Mouse (Mus musculus) fibroblast of lung, adult 2 months (primary cell): Measurements from ENCODE around the gene Fuca1.
"Not testable (repeated sequence)": the region's sequence is repeated elsewhere in the genome, so short reads cannot be mapped to it uniquely, and the experiment has no call there.

ENCODE experiments used
- DNase-seq: peaks from one replicate; pipeline ENCODE4 v3.0.0-alpha.2; 2011; ENCODE audit warnings: low read depth

Fuca1 gene

GRCm38 (mm10) chr4:135924418-135924817, 3.9 kb downstream of the Fuca1 start:
- DNase-seq, result no peak

DNA sequence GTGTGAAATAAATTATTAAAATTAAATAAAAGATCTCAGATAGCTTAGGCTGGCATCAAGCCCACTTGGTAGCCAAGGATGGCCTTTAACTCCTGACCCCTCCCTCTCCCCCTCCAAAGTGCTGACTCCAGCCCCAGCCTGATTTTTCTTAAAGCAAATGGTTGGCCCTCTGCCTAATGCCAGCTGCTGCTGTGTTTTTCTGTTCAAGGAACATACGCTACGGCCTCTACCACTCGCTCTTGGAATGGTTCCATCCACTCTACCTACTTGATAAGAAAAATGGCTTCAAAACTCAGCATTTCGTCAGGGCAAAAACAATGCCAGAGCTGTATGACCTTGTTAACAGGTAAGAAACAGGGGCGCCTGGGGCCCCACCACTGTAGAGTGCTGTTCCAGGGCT, 4.8 kb downstream of the Fuca1 start:
- no peak for DNase-seq

- DNase-seq, result no peak
Observed at GRCm38 (mm10) chr4:135926195-135926808, 5.8 kb downstream of the Fuca1 start.

DNA sequence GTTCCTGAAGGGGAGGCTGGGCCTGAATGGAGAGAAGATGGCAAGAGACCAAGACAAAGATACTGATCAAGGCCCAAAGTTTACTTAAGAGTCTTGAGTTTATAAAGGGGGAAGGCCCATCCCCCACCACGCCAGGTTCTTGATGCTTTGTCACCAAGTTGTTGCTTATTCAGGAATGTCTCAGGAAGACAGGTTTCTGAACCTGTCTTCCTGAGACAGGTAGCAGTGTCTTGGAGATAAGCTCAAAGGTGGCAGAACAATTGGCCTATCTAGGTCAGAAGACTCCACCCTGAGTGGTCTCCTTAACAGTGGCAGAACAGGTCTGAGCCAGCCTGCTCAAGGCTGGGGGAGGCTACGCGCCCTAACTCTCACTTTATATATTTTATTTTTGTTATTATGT, 6.3 kb downstream of the Fuca1 start:
- no peak for DNase-seq

GRCm38 (mm10) chr4:135928376-135928775, 7.8 kb downstream of the Fuca1 start:
- no peak for DNase-seq

- no peak for DNase-seq
Observed at GRCm38 (mm10) chr4:135929405-135929804, 8.9 kb downstream of the Fuca1 start.

DNA sequence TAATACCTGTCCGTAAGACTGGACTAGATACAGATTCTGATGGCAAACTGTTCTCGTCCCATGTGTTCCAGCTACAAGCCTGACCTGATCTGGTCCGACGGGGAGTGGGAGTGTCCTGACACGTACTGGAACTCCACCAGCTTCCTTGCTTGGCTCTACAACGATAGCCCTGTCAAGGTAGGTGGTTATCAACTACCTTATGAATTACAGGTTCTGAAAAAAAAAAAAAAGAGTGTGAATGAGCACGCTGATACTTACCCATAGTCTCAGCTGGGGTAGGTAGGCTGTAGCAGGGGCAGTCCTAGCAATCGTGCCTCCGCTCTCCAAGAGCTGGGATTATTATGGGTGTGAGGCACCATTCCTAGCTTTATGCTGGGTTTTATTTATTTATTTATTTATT, 9.3 kb downstream of the Fuca1 start:
- DNase-seq, result no peak

- no peak for DNase-seq
Observed at GRCm38 (mm10) chr4:135930239-135930638, 9.7 kb downstream of the Fuca1 start.

GRCm38 (mm10) chr4:135931832-135932231, 11.3 kb downstream of the Fuca1 start:
- no peak for DNase-seq

- DNase-seq, result no peak
Observed at GRCm38 (mm10) chr4:135934708-135935500, 14.4 kb downstream of the Fuca1 start.

- no peak for DNase-seq
Observed at GRCm38 (mm10) chr4:135935502-135935901, 15.0 kb downstream of the Fuca1 start.

DNA sequence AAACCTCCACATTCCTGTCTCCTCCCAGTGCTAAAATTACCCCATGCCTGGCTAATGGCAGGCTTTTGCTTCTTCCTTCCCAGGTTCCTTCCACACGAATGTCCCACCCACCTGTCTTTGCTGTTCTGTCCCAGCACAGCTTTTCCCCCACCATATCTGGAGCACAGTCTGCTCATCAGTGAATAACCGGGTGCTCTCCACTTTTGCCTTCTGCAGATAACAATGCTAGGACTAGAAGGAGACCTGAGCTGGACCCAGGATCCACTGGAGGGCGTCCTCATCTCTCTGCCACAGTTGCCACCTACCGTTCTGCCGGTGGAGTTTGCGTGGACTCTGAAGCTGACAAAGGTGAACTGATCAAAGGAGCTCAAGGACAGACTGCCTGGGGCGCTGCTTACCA, 18.3 kb downstream of the Fuca1 start:
- no peak for DNase-seq

- DNase-seq, result not testable (repeated sequence)
Observed at GRCm38 (mm10) chr4:135941026-135941425, 20.5 kb downstream of the Fuca1 start.

DNA sequence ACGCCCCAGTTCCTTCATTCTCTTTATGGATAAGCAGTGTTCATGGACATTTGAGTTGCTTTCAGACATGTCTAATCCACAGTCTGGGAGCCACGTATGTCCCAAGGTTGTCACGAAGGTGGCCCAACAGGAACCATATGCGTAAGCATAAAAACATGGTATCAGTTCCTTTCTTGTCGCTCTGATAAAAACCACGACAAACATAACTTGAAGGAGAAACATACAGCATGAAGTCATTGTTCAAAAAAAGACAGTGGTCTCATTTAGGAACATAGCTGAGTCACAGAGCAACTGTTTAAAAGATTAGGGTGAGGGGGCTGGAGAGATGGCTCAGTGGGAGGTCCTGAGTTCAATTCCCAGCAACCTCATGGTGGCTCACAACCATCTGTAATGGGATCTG, 21.7 kb downstream of the Fuca1 start:
- DNase-seq, result no peak

DNA sequence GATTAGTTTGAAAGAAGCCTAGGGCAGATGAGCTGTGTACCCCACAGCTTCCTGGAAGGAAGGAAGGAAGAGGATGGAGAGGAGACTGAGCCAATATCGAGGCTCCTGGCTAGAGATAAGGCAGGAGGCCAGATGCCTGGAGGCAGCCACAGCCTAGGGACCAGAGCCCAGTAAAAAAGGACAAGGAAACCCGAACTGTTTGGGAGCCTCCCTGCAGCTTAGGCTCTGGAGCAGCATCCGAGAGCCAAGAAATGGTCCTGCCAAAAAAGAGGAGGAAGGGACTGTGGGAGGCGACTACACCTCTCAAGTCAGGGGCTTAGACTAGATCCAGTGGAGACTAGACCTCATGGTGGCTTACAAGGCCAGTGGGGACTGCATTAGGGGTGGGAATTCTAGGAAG, 22.9 kb downstream of the Fuca1 start:
- no peak for DNase-seq

DNA sequence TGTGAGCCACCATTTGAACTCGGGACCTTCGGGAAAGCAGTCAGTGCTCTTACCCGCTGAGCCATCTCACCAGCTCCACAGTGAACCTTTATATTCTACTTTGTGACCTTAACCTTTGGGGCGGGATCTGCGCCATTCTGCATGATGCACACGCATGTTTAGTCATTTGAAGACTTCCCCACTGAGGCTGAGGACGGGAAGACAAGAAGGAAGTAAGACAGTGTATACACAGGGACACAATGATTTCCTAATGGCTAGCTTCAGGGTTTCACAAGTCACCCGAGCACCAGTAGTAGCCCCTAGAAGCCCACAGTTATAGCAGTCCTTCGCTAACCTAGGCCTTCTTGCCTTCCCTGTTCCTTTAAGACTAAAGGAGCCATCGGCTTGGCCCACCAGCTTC, 25.2 kb downstream of the Fuca1 start:
- DNase-seq, result no peak

- DNase-seq, result peak; percentile 76
Observed at GRCm38 (mm10) chr4:135946278-135946658, 25.7 kb downstream of the Fuca1 start, which contains the start of gene Hmgcl. Gene Hmgcl (plus strand): TSS chr4:135946448.

- no peak for DNase-seq
Observed at GRCm38 (mm10) chr4:135946659-135947301, 26.2 kb downstream of the Fuca1 start.

GRCm38 (mm10) chr4:135948142-135948541, 27.6 kb downstream of the Fuca1 start:
- no peak for DNase-seq

DNA sequence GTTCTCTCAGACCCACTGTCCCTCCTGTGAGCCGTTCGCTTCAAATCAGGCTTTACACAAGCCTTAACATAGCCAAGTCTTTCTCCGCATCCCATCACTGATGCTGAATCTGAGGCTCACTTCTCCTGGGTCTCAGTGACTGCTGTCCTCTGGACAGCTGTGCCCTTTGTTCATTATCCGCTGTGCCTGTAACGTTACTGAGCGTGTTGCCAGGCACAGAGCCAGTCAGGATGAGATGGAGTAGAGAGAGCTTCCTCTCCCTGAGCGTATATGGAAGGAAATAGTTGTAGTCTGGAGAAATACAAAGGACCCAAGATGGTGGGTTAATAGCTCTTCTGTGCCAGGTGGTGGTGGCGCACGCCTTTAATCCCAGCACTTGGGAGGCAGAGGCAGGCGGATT, 28.9 kb downstream of the Fuca1 start:
- DNase-seq, result no peak

GRCm38 (mm10) chr4:135949911-135950310, 29.4 kb downstream of the Fuca1 start:
- DNase-seq, result no peak

DNA sequence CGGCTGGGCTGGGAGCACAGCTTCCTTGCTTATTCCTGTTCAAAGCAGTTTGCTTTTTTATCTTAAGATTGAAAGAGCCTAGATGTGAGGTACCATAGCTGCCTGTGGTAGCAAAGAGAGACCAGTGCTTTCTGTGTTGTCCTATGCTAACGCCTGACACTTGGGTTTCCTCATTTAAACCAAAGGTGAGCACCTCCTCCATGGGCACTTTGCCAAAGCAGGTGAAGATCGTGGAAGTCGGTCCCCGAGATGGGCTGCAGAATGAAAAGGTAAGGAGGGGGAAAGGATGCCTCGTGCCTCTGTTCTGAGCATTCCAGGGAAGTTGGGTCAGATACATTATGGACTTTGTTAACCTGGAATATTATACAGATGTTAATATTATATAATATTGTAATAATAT, 29.8 kb downstream of the Fuca1 start:
- DNase-seq, result no peak

DNA sequence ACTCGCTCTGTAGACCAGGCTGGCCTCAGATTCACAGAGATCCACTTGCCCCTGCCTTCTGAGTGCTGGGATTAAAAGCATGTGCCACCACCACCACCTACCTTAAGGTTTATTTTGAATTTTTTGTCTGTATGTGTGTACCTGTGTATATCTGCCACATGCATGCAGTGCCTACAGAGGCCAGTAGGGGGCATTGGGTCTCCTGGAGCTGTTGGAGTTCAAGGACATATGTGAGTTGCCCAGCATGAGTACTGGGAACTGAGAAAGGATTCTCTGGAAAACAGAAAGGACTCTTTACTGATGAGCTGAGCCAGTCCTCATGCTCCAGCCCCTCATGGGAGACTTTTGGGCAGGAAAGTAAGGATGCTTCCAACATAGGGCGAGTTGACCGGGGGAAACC, 31.0 kb downstream of the Fuca1 start:
- DNase-seq, result no peak
